Mouse (Mus musculus): ENCODE results near the gene Nphp4. TPM values are rescaled to one million over a fixed set of nuclear protein-coding genes. Genes with fewer than 3 reads are reported as not detected.

Gene Nphp4
- total RNA-seq, 1 experiment, result 2.5 TPM

- Histone ChIP-seq H3K4me3 (ENCODE audit: insufficient read depth in 1 of 2, low read depth in 1 of 2, low read length in 2 of 2, poor library complexity in 1 of 2, severe bottlenecking in 1 of 2) (no peak overlapping the region), H3K4me1 (ENCODE audit: control insufficient read depth in 2 of 2, insufficient read depth in 2 of 2, low read length in 2 of 2, poor library complexity in 1 of 2) (peaks cover 0 to 6% of the 10 kb centered on the region in 2 experiments; a peak in 1 of 4 replicates), H3K9ac (ENCODE audit: insufficient read depth, low read depth, low read length, poor library complexity, severe bottlenecking) (no peak overlapping the region), H3K36me3 (ENCODE audit: control insufficient read depth, insufficient read depth, low read length, poor library complexity, severe bottlenecking) (no peaks in the 10 kb centered on the region), H3K27ac (ENCODE audit: insufficient read depth, low read depth, low read length, poor library complexity, severe bottlenecking) (no peak overlapping the region), H3K9me3 (ENCODE audit: control insufficient read depth, insufficient read depth, low read depth, low read length) (no peaks in the 10 kb centered on the region)
- in situ Hi-C loops (cut with MboI; ENCODE audit: low sequenced_read_pairs in 2 of 2, unreplicated experiment in 2 of 2), result loop anchor here in 1 of 2 experiments (10.0 kb wide), 1 partner anchor 100 kb away; the partner anchor contains the start of gene Chd5
- TF ChIP-seq HCFC1 (IDR thresholded peaks at IDR 0.05; ENCODE audit: borderline replicate concordance, insufficient read depth, low read length) (no peak), ZNF384 (IDR thresholded peaks at IDR 0.05; ENCODE audit: low read depth, low read length) (no peak), CHD2 (IDR thresholded peaks at IDR 0.05; ENCODE audit: low read depth, low read length) (no peak), ZC3H11A (IDR thresholded peaks at IDR 0.05; ENCODE audit: borderline replicate concordance, low read depth, low read length) (no peak), MAFK (IDR thresholded peaks at IDR 0.05; ENCODE audit: insufficient read depth, low read depth, low read length) (no peak)
- no peak for DNase-seq (ENCODE audit: low read depth, low spot score)
Measured at GRCm38 (mm10) chr4:152435255-152435654, 41.3 kb upstream of the Nphp4 start.

- no peak for TF ChIP-seq CHD2 (IDR thresholded peaks at IDR 0.05; ENCODE audit: low read depth, low read length)
- no peak for TF ChIP-seq ZNF384 (IDR thresholded peaks at IDR 0.05; ENCODE audit: low read depth, low read length)
- no peak for TF ChIP-seq ZC3H11A (IDR thresholded peaks at IDR 0.05; ENCODE audit: borderline replicate concordance, low read depth, low read length)
- TF ChIP-seq MAFK (IDR thresholded peaks at IDR 0.05; ENCODE audit: insufficient read depth, low read depth, low read length), result no peak
- no peak for TF ChIP-seq HCFC1 (IDR thresholded peaks at IDR 0.05; ENCODE audit: borderline replicate concordance, insufficient read depth, low read length)
- Histone ChIP-seq H3K4me1 (ENCODE audit: control insufficient read depth in 2 of 2, insufficient read depth in 2 of 2, low read length in 2 of 2, poor library complexity in 1 of 2) (peaks cover 0 to 3% of the 10 kb centered on the region in 2 experiments; a peak in 1 of 4 replicates), H3K9ac (ENCODE audit: insufficient read depth, low read depth, low read length, poor library complexity, severe bottlenecking) (no peak overlapping the region), H3K27ac (ENCODE audit: insufficient read depth, low read depth, low read length, poor library complexity, severe bottlenecking) (no peak overlapping the region), H3K9me3 (ENCODE audit: control insufficient read depth, insufficient read depth, low read depth, low read length) (no peaks in the 10 kb centered on the region), H3K36me3 (ENCODE audit: control insufficient read depth, insufficient read depth, low read length, poor library complexity, severe bottlenecking) (no peaks in the 10 kb centered on the region), H3K4me3 (ENCODE audit: insufficient read depth in 1 of 2, low read depth in 1 of 2, low read length in 2 of 2, poor library complexity in 1 of 2, severe bottlenecking in 1 of 2) (no peak overlapping the region)
- in situ Hi-C loops (cut with MboI; ENCODE audit: low sequenced_read_pairs in 2 of 2, unreplicated experiment in 2 of 2), result no loop called here
- no peak for DNase-seq (ENCODE audit: low read depth, low spot score)
Measured at GRCm38 (mm10) chr4:152440882-152441281, 35.6 kb upstream of the Nphp4 start.

GRCm38 (mm10) chr4:152441536-152441935 lies 35.0 kb upstream of the Nphp4 start:
- no peak overlapping the region for H3K4me3 ChIP-seq (ENCODE audit: insufficient read depth in 1 of 2, low read depth in 1 of 2, low read length in 2 of 2, poor library complexity in 1 of 2, severe bottlenecking in 1 of 2)
- H3K27ac ChIP-seq (ENCODE audit: insufficient read depth, low read depth, low read length, poor library complexity, severe bottlenecking), result no peak overlapping the region
- H3K36me3 ChIP-seq (ENCODE audit: control insufficient read depth, insufficient read depth, low read length, poor library complexity, severe bottlenecking), result no peaks in the 10 kb centered on the region
- TF ChIP-seq ZNF384 (IDR thresholded peaks at IDR 0.05; ENCODE audit: low read depth, low read length), result no peak
- peak; percentile 76 for TF ChIP-seq CHD2 (IDR thresholded peaks at IDR 0.05; ENCODE audit: low read depth, low read length)
- H3K4me1 ChIP-seq (ENCODE audit: control insufficient read depth in 2 of 2, insufficient read depth in 2 of 2, low read length in 2 of 2, poor library complexity in 1 of 2), result peaks cover 0 to 3% of the 10 kb centered on the region in 2 experiments; a peak in 1 of 4 replicates
- H3K9ac ChIP-seq (ENCODE audit: insufficient read depth, low read depth, low read length, poor library complexity, severe bottlenecking), result no peak overlapping the region
- in situ Hi-C loops (cut with MboI; ENCODE audit: low sequenced_read_pairs in 2 of 2, unreplicated experiment in 2 of 2), result no loop called here
- no peak for DNase-seq (ENCODE audit: low read depth, low spot score)
- no peaks in the 10 kb centered on the region for H3K9me3 ChIP-seq (ENCODE audit: control insufficient read depth, insufficient read depth, low read depth, low read length)

- in situ Hi-C loops (cut with MboI; ENCODE audit: low sequenced_read_pairs in 2 of 2, unreplicated experiment in 2 of 2), result no loop called here
- Histone ChIP-seq H3K36me3 (ENCODE audit: control insufficient read depth, insufficient read depth, low read length, poor library complexity, severe bottlenecking) (no peaks in the 10 kb centered on the region), H3K4me1 (ENCODE audit: control insufficient read depth in 2 of 2, insufficient read depth in 2 of 2, low read length in 2 of 2, poor library complexity in 1 of 2) (peaks cover 0 to 16% of the 10 kb centered on the region in 2 experiments; a peak in 1 of 4 replicates), H3K4me3 (ENCODE audit: insufficient read depth in 1 of 2, low read depth in 1 of 2, low read length in 2 of 2, poor library complexity in 1 of 2, severe bottlenecking in 1 of 2) (no peak overlapping the region), H3K27ac (ENCODE audit: insufficient read depth, low read depth, low read length, poor library complexity, severe bottlenecking) (no peak overlapping the region), H3K9ac (ENCODE audit: insufficient read depth, low read depth, low read length, poor library complexity, severe bottlenecking) (no peak overlapping the region), H3K9me3 (ENCODE audit: control insufficient read depth, insufficient read depth, low read depth, low read length) (no peaks in the 10 kb centered on the region)
- DNase-seq (ENCODE audit: low read depth, low spot score), result no peak
- TF ChIP-seq ZC3H11A (IDR thresholded peaks at IDR 0.05; ENCODE audit: borderline replicate concordance, low read depth, low read length) (no peak), ZNF384 (IDR thresholded peaks at IDR 0.05; ENCODE audit: low read depth, low read length) (no peak), HCFC1 (IDR thresholded peaks at IDR 0.05; ENCODE audit: borderline replicate concordance, insufficient read depth, low read length) (no peak), CHD2 (IDR thresholded peaks at IDR 0.05; ENCODE audit: low read depth, low read length) (no peak), MAFK (IDR thresholded peaks at IDR 0.05; ENCODE audit: insufficient read depth, low read depth, low read length) (no peak)
Measured at GRCm38 (mm10) chr4:152446178-152446577, 30.3 kb upstream of the Nphp4 start.
